Mouse (Mus musculus) liver, postnatal 0 days (tissue): ENCODE data around the gene Trim58. TPM values are rescaled to one million over a fixed set of nuclear protein-coding genes. Genes with fewer than 3 reads are reported as not detected.

Source experiments
- ATAC-seq: fragments of 200-750 bp; cut with Nextera tagmentation; 2 replicates; pipeline ENCODE4 v1.8.0; 2017; ENCODE audit warnings: mild to moderate bottlenecking, moderate library complexity
- DNase-seq: peaks from one replicate; pipeline ENCODE4 v3.0.0-alpha.2; 2016
- H3K27ac ChIP-seq: fragments of 300-500 bp; sonication (generic); 2 replicates; pipeline ENCODE4 v1.5.1; 2014; ENCODE audit warnings: antibody characterized with exemption, moderate library complexity, mild to moderate bottlenecking, low read depth
- H3K27me3 ChIP-seq: fragments of 300-500 bp; sonication (generic); 2 replicates; pipeline ENCODE4 v1.6.1; 2014; ENCODE audit warnings: low read length, control low read depth, mixed read lengths; ENCODE audit not compliant: insufficient read depth
- H3K36me3 ChIP-seq: fragments of 300-500 bp; sonication (generic); replicated peaks from 2 replicates; pipeline ENCODE4 v1.6.1; 2014; ENCODE audit warnings: mild to moderate bottlenecking, control low read depth, low read length, moderate library complexity, mixed read lengths; ENCODE audit not compliant: insufficient read depth
- H3K4me1 ChIP-seq: fragments of 300-500 bp; sonication (generic); 2 replicates; pipeline ENCODE4 v1.6.1; 2014; ENCODE audit warnings: antibody characterized with exemption, mild to moderate bottlenecking, control low read depth; ENCODE audit not compliant: insufficient read depth
- H3K4me2 ChIP-seq: fragments of 300-500 bp; sonication (generic); 2 replicates; pipeline ENCODE4 v1.6.1; 2014; ENCODE audit warnings: low read depth, mild to moderate bottlenecking, low read length, moderate library complexity, mixed read lengths
- H3K4me3 ChIP-seq: fragments of 300-500 bp; sonication (generic); 2 replicates; pipeline ENCODE4 v1.5.1; 2014; ENCODE audit warnings: low read depth, low read length
- H3K9ac ChIP-seq: fragments of 300-500 bp; sonication (generic); replicated peaks from 2 replicates; pipeline ENCODE4 v1.6.1; 2014; ENCODE audit warnings: mild to moderate bottlenecking, moderate library complexity
- H3K9me3 ChIP-seq: fragments of 300-500 bp; sonication (generic); 2 replicates; pipeline ENCODE4 v1.6.1; 2016; ENCODE audit warnings: mild to moderate bottlenecking, control low read depth, low read length, mixed read lengths
- CTCF ChIP-seq: sonication (generic); IDR thresholded peaks from 2 replicates; pipeline ENCODE4 v1.5.1; 2016; ENCODE audit warnings: antibody characterized with exemption, low read depth
- EP300 ChIP-seq: IDR thresholded peaks from 2 replicates; pipeline ENCODE4 v1.6.1; 2016; ENCODE audit warnings: antibody characterized with exemption, low read depth, mild to moderate bottlenecking
- WGBS: fragments of 180-500 bp; shearing (Covaris S2); extraction: QIAGEN DNeasy Blood & Tissue Kit; methylation state at CpG from one replicate; pipeline ENCODE4 v1.1.7; 2014; ENCODE audit not compliant: insufficient replicate concordance; 5-methylcytosine and 5-hydroxymethylcytosine counted together
- polyA plus RNA-seq: library from polyadenylated mRNA; unstranded; fragments of >200 nt; fragmentation: Nextera tagmentation; extraction: Ambion mirVana; gene quantifications from 2 replicates; pipeline ENCODE4 v1.2.1, GENCODE M21; 2015

The Trim58 gene
- polyA plus RNA-seq, result 5.8 and 5.9 TPM in 2 replicates

GRCm38 (mm10) chr11:58640272-58640867, at the start of gene Trim58:
TSS of gene Trim58 (plus strand) at chr11:58640465.
- no peaks in the 10 kb centered on the region for H3K9me3 ChIP-seq
- DNase-seq (peak; percentile 77), ATAC-seq (peak; percentile 22)
- H3K36me3 ChIP-seq, result peaks cover 13% of the 10 kb centered on the region
- peak within 1 kb of the TSS; percentile 68 for H3K4me3 ChIP-seq
- WGBS, result under 1% methylated on average over 30 of the region's 34 CpGs
- peak within 1 kb of the TSS; percentile 70 for H3K4me2 ChIP-seq
- H3K9ac ChIP-seq, result peak within 1 kb of the TSS; percentile 92
- TF ChIP-seq EP300 (no peak), CTCF (0 out of 2 replicates have a peak, but pooled peaks have one; percentile 7)
- H3K4me1 ChIP-seq, result peaks cover 2% of the 10 kb centered on the region; the same call in 1 of the 2 replicates
- H3K27ac ChIP-seq, result peak within 1 kb of the TSS; percentile 99
- H3K27me3 ChIP-seq, result peaks cover 9% of the 10 kb centered on the region

GRCm38 (mm10) chr11:58594814-58595213, 45.5 kb upstream of the Trim58 start, which contains the start of gene Olfr324:
TSS of gene Olfr324 (plus strand) at chr11:58595114.
- Histone ChIP-seq H3K4me1 (no peaks in the 10 kb centered on the region), H3K4me2 (no peak within 1 kb of the TSS), H3K9ac (no peak within 1 kb of the TSS), H3K27me3 (no peaks in the 10 kb centered on the region), H3K36me3 (no peaks in the 10 kb centered on the region), H3K27ac (no peak within 1 kb of the TSS), H3K4me3 (no peak within 1 kb of the TSS), H3K9me3 (no peaks in the 10 kb centered on the region)
- DNase-seq, result no peak
- TF ChIP-seq EP300, result no peak
- TF ChIP-seq CTCF, result no peak
- ATAC-seq, result no peak
- 71% methylated on average over 6 of the region's 6 CpGs for WGBS

GRCm38 (mm10) chr11:58597837-58598236, 42.4 kb upstream of the Trim58 start:
- H3K4me2 ChIP-seq, result no peak overlapping the region
- TF ChIP-seq CTCF, result no peak
- TF ChIP-seq EP300, result no peak
- 66% methylated on average over 13 of the region's 13 CpGs for WGBS
- H3K9me3 ChIP-seq, result no peaks in the 10 kb centered on the region
- no peak overlapping the region for H3K27ac ChIP-seq
- ATAC-seq (no peak), DNase-seq (no peak)
- H3K9ac ChIP-seq, result no peak overlapping the region
- no peaks in the 10 kb centered on the region for H3K27me3 ChIP-seq
- no peaks in the 10 kb centered on the region for H3K36me3 ChIP-seq
- no peaks in the 10 kb centered on the region for H3K4me1 ChIP-seq
- no peak overlapping the region for H3K4me3 ChIP-seq

GRCm38 (mm10) chr11:58602062-58602461, 38.2 kb upstream of the Trim58 start:
- no peaks in the 10 kb centered on the region for H3K27me3 ChIP-seq
- H3K4me2 ChIP-seq, result no peak overlapping the region
- H3K27ac ChIP-seq, result no peak overlapping the region
- no peaks in the 10 kb centered on the region for H3K9me3 ChIP-seq
- peaks cover 7% of the 10 kb centered on the region; the same call in 1 of the 2 replicates for H3K4me1 ChIP-seq
- H3K4me3 ChIP-seq, result no peak overlapping the region
- DNase-seq, result no peak
- ATAC-seq, result no peak
- no peak overlapping the region for H3K9ac ChIP-seq
- no peak for TF ChIP-seq CTCF
- no peaks in the 10 kb centered on the region for H3K36me3 ChIP-seq

- no peak overlapping the region for H3K9ac ChIP-seq
- no peak overlapping the region for H3K4me3 ChIP-seq
- 72% methylated on average over 6 of the region's 6 CpGs for WGBS
- no peak for DNase-seq
- no peak overlapping the region for H3K27ac ChIP-seq
- ATAC-seq, result no peak
- peaks cover 7% of the 10 kb centered on the region; the same call in 1 of the 2 replicates for H3K4me1 ChIP-seq
- no peak overlapping the region for H3K4me2 ChIP-seq
- no peak for TF ChIP-seq CTCF
- TF ChIP-seq EP300, result no peak
- no peaks in the 10 kb centered on the region for H3K9me3 ChIP-seq
- H3K27me3 ChIP-seq, result no peaks in the 10 kb centered on the region
- H3K36me3 ChIP-seq, result no peaks in the 10 kb centered on the region
Measured at GRCm38 (mm10) chr11:58602800-58603560, 37.3 kb upstream of the Trim58 start.

GRCm38 (mm10) chr11:58604688-58605087, 35.6 kb upstream of the Trim58 start:
- Histone ChIP-seq H3K9me3 (no peaks in the 10 kb centered on the region), H3K9ac (no peak overlapping the region), H3K36me3 (no peaks in the 10 kb centered on the region), H3K4me1 (peaks cover 7% of the 10 kb centered on the region; the same call in 1 of the 2 replicates), H3K27me3 (no peaks in the 10 kb centered on the region), H3K4me3 (no peak overlapping the region), H3K27ac (peak overlapping the region; percentile 39), H3K4me2 (no peak overlapping the region)
- ATAC-seq (peak; percentile 78), DNase-seq (no peak)
- TF ChIP-seq EP300 (no peak), CTCF (no peak)
- 38% methylated on average over 2 of the region's 2 CpGs for WGBS
